Mouse (Mus musculus) CH12.LX (cell line): ENCODE data around the gene Arhgef28.

Source experiments
- CTCF ChIP-seq, 2 experiments: IDR thresholded peaks in 1 of 2; conservative IDR thresholded peaks in 1 of 2; 2 replicates each; pipeline ENCODE4 v1.5.1; 2011 to 2012; ENCODE audit warnings: low read depth in 2 of 2, low read length in 2 of 2, improper control_type of control experiment in 1 of 2, inconsistent platforms in 1 of 2, mild to moderate bottlenecking in 1 of 2, moderate library complexity in 1 of 2
- EP300 ChIP-seq: IDR thresholded peaks from 2 replicates; pipeline ENCODE4 v1.6.1; 2011; ENCODE audit warnings: low read length, improper control_type of control experiment
- HCFC1 ChIP-seq: IDR thresholded peaks from 2 replicates; pipeline ENCODE4 v1.6.1; 2012; ENCODE audit warnings: low read depth, mild to moderate bottlenecking, inconsistent platforms, low read length, improper control_type of control experiment
- KAT2A ChIP-seq: IDR thresholded peaks from 2 replicates; pipeline ENCODE4 v1.6.1; 2012; ENCODE audit warnings: low read length, improper control_type of control experiment, inconsistent platforms; ENCODE audit not compliant: insufficient replicate concordance
- MEF2A ChIP-seq: IDR thresholded peaks from 2 replicates; pipeline ENCODE4 v1.6.1; 2014; ENCODE audit warnings: low read depth, mild to moderate bottlenecking, inconsistent platforms, low read length, improper control_type of control experiment, borderline replicate concordance
- MXI1 ChIP-seq: IDR thresholded peaks from 2 replicates; pipeline ENCODE4 v1.6.1; 2011; ENCODE audit warnings: mild to moderate bottlenecking, low read depth, low read length, improper control_type of control experiment
- MYC ChIP-seq: IDR thresholded peaks from 2 replicates; pipeline ENCODE4 v1.6.1; 2011; ENCODE audit warnings: low read depth, mild to moderate bottlenecking, improper control_type of control experiment, low read length
- POLR2A ChIP-seq: IDR thresholded peaks from 2 replicates; pipeline ENCODE4 v1.6.1; 2011; ENCODE audit warnings: low read depth, mild to moderate bottlenecking, improper control_type of control experiment, low read length
- POLR2AphosphoS2 ChIP-seq: IDR thresholded peaks from 2 replicates; pipeline ENCODE4 v1.6.1; 2011; ENCODE audit warnings: low read depth, low read length, improper control_type of control experiment
- RAD21 ChIP-seq: IDR thresholded peaks from 2 replicates; pipeline ENCODE4 v1.6.1; 2011; ENCODE audit warnings: low read depth, mild to moderate bottlenecking, low read length, improper control_type of control experiment, moderate library complexity
- USF1 ChIP-seq: IDR thresholded peaks from 2 replicates; pipeline ENCODE4 v1.6.1; 2014; ENCODE audit warnings: low read depth, mild to moderate bottlenecking, inconsistent platforms, low read length, improper control_type of control experiment
- ZKSCAN1 ChIP-seq: IDR thresholded peaks from 2 replicates; pipeline ENCODE4 v1.6.1; 2012; ENCODE audit warnings: low read depth, inconsistent platforms, low read length, improper control_type of control experiment, borderline replicate concordance

DNA sequence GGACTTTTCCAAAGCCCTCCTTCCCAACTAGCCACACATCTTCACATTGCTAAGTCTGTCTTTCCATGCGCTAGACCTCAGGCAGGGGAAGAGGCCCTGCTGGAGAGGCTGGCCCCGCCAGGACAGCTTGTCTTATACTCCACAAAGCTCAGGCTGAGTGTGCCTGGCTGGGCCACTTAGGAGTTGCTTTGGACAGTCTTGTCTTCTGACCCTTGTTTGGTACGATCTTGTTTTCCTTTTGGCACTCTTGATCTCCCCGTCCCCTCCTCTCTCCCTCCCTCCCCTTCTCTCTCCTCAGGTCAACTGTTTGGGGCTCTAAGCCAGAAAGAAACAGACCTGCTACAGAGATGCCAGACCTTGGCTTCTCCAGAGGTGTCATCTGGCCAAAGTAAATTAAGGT is 110.3 kb downstream of the Arhgef28 start:
- TF ChIP-seq CTCF (conservative IDR thresholded peaks at IDR 0.05 in 1 of 2, IDR thresholded peaks at IDR 0.05 in 1 of 2; ENCODE audit: low read depth in 2 of 2, low read length in 2 of 2) (no peak), POLR2A (no peak), EP300 (no peak), MEF2A (no peak), HCFC1 (no peak), MXI1 (no peak), POLR2AphosphoS2 (no peak), KAT2A (no peak), USF1 (no peak), RAD21 (no peak), MYC (no peak), ZKSCAN1 (no peak)
